Mouse (Mus musculus) adrenal gland, postnatal 25 days (tissue): ENCODE data around the gene H2al2c. TPM values are rescaled to one million over a fixed set of nuclear protein-coding genes. Genes with fewer than 3 reads are reported as not detected.
"Not testable (repeated sequence)": the region's sequence is repeated elsewhere in the genome, so short reads cannot be mapped to it uniquely, and the experiment has no call there.

Source experiments
- DNase-seq: peaks from one replicate; pipeline ENCODE4 v3.0.0; 2021; ENCODE audit warnings: mixed read lengths
- long read RNA-seq: library from polyadenylated mRNA; stranded (forward); transcript quantifications from one replicate; pipeline ENCODE4 v2.0.0, GENCODE M21; 2021
- total RNA-seq: library from RNA; stranded (reverse); gene quantifications from 2 replicates; pipeline ENCODE4 v1.2.3, GENCODE M21; 2021

The H2al2c gene
- not detected in 2 replicates for total RNA-seq
- long read RNA-seq = 0 reads

DNA sequence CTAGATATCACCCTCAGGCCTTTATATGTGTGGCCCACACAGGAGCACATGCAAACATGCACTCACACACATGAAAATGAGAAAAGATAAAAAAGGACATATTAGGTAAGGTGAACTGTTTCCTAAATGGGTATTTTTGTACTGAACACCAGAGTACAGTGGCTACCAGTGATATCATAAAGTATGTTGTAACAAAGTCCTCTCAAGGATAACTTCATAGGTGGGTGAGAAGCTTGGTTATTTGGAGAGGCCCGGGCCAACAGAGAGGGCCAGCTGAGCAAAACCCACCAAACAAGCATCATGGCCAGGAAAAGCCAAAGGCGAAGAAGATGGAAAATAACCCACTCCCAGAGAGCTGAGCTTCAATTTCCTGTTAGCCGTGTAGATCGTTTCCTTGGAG, at the start of gene H2al2c:
Gene H2al2c, plus strand, starts transcription at position 301 of the 400 bp plus-strand sequence.
- not testable (repeated sequence) for DNase-seq

Other genes starting within 250 kb of the H2al2c start
- gene Sry, start 64.6 kb downstream of the H2al2c start, total RNA-seq = not detected in 2 replicates
- gene H2al2b, start 121.6 kb downstream of the H2al2c start, total RNA-seq = not detected in 2 replicates
- not detected in 2 replicates for gene Gm4064, start 197.1 kb downstream of the H2al2c start, total RNA-seq
- gene Rbmy, start 231.6 kb downstream of the H2al2c start, total RNA-seq = not detected in 2 replicates
- not detected in 2 replicates for gene Gm10256, start 231.6 kb downstream of the H2al2c start, total RNA-seq